Mouse (Mus musculus) liver, postnatal 0 days (tissue): ENCODE measurements around the gene Cacng6.

ENCODE experiments used
- CTCF ChIP-seq: sonication (generic); IDR thresholded peaks from 2 replicates; pipeline ENCODE4 v1.5.1; 2016; ENCODE audit warnings: antibody characterized with exemption, low read depth
- EP300 ChIP-seq: IDR thresholded peaks from 2 replicates; pipeline ENCODE4 v1.6.1; 2016; ENCODE audit warnings: antibody characterized with exemption, low read depth, mild to moderate bottlenecking

GRCm38 (mm10) chr7:3472774-3473173 is 48.8 kb downstream of the Cacng6 start:
- no peak for TF ChIP-seq CTCF
- TF ChIP-seq EP300, result no peak
